Mouse (Mus musculus) left cerebral cortex, postnatal 14 days (tissue): ENCODE results near the gene Fignl2. TPM values are rescaled to one million over a fixed set of nuclear protein-coding genes. Genes with fewer than 3 reads are reported as not detected.
A peak's percentile ranks its signal among the peaks of the same experiment; 100 is the strongest.

Source experiments
- DNase-seq, 2 experiments: peaks; one replicate each; pipeline ENCODE4 v3.0.0; 2021 to 2022; ENCODE audit warnings: low spot score in 2 of 2, mixed read lengths in 1 of 2
- intact Hi-C: fragments of 180-260 bp; cut with DNase I; formaldehyde crosslinking; loops from one replicate; pipeline ENCODE4 v1.15.1; 2025
- total RNA-seq, 2 experiments: library from RNA; stranded (reverse); gene quantifications; 2 replicates each; pipeline ENCODE4 v1.2.3; 2021

Fignl2 gene
- total RNA-seq, 2 experiments from 2014 or later: 0.99 to 1.5 TPM

DNA sequence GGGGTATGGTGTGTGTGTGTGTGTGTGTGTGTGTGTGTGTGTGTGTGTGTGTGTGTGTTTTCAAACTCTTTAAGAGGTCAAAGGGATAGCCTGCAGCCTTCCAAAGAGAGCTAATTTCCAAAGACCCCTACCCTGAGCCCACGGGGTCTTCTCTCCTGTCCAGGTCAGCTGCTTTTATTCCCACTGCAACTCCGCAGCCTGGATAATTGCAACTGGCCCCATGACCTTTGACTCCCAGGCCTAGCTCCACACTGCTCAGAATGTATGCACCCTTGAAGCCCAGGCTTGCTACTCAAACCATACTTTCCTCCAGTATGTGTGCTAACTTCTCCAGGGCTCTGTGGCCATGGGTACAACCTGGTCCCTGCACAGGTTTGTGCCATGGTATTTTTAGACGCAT lies 17.0 kb upstream of the Fignl2 start:
- intact Hi-C loops: no loop called here
- no peak for DNase-seq

DNA sequence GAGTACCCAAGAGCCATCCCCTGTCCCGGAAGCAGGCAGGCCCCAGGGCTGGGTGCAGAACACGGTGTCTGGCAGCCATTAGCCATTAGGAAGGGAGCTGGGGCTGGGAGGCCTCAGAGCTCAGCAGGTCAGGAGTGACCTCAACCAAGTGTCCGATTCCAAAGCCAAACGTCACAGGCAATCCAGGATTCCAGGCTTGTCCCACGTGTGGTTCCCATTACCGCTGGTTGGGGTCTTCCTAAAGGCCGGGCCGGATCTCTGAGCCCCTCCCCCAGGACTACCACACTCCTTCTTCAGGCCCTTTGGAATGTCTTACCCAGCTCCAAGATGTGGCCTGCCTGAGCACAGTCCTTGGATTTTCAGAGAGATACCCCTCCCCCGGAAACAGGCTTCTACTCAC lies 16.6 kb upstream of the Fignl2 start:
- intact Hi-C loops: no loop called here
- DNase-seq: no peak

DNA sequence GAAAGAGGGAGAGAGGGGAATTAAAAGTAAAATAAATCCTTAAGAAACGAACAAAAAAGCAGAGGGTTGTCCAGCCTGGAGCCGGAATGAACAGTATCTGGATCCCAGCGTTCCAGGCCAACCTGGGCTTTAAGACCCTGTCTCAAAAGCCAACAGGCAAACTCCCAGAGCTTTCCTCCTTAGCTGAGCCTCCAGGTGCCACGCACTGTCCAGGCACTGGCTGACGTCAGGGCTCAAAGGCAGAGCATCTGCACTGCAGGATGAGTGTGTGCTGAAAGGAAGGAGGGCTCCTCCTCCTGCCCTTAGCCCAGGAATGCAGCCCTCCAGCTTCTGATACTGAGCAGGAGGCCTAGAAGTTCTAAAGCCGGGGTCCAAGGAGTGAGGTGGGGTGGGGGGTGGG lies 15.6 kb upstream of the Fignl2 start:
- DNase-seq: no peak
- intact Hi-C loops: no loop called here

DNA sequence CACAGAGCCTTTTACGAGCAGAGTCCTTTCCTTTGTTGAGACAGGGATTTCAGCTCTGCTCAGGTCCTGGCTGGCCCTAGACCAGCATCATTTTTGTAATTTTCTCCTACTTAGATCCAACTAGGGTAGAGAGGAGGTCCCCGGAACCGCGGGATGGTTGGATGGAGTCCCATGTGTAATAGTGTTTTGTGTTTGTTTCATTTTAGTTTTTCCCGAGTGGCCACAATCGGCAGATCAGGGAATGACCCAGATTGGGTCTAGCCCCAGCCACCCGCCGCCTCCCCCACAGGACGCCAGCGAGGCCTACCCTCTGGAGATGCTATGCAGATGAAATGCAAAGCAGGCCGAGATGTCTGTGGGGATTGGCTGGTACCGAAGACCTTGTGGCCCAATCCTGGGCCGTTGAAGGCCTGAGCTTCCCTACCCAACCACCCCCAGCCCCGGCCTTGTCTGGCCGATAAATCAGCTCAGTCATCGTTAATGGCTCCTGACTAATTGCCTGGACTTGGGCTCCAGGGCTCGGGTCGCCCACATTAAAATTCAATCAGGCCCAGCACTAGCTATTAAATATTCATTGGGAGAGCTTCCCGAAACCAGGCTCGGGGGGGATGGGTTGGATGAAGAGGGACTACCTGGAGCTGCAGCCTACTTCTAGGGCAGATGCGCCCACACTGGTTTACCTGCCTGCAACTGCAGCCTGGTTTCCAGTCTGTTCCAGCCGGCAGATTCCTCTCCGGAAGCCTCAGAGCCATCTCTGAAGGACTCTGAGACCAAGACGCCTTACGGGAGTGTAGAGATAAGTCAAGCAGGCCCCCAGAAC lies 14.7 kb upstream of the Fignl2 start:
- intact Hi-C loops: no loop called here
- DNase-seq: peak; percentile 36 to 39

DNA sequence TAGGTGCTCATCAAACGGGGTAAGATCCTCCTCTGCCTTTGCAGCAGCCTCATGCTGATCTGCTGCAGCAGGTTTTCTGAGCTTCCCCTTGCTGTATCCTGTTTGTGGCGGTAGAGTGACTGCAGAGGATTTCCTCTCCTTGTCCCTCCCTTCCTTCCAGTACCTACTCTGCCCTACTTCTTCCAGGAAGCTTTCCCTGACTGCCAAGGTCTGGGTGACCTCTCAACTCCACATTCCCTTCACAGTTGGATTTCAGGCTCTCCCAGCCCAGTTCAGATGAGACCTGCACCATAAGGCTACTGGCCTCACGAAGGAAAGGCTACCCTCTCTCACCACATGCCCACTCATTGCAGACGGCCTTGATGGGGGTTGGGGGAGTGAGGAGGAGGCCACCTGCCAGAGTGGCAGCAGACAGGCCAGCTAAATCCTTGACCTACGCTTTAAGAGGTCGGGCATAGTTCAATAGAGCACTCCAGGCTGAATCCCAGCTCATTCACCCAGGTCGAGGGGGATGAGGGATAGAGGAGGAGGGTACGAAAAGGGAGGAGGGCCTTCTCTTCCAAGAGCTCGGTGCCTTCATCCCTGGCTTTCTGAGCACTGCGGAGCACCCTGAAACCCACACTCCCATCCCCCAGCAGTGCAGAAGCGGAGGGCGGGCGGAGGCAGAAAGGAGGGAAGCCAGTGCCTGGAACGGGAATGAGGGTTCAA lies 13.9 kb upstream of the Fignl2 start:
- DNase-seq: no peak
- intact Hi-C loops: no loop called here

DNA sequence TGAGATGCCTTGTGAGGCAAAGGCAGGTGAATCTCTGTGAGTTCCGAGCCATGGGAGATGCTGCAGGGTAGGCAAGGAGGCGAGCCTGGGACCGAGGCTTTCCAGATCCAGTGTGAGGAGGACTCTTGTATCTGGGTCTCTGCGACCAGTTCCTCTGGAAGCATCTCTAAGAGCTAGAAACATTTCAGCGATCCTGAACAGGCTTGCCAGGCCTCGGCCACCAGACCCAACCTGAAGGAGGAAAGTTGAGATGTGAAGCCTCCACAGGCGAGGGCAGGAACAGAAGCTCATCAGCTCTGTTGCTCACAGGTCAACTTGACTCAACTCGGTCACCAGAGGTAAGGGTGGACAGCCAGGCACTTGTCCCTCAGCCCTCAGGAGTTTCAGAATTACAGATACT lies 13.2 kb upstream of the Fignl2 start:
- no peak for DNase-seq
- intact Hi-C loops: no loop called here

DNA sequence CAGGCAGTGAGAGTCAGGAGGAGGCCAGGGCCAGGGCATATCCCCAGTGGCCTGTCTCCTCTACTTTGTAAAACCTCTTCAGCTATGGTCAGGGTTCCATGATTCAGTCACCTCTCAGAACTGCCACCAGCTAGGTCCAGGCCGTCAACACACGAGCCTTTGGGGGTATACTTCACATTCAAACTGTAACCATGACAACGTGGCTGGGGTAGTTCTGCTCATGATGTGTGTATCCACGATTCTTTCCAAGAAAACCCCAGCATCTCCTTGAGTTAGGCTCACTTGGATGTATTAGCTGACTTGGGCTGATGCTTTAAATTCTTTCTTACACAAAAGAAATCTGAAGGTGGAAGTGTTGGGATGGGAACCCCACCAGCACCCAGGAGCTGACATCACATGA lies 9.9 kb upstream of the Fignl2 start:
- intact Hi-C loops: no loop called here
- DNase-seq: peak in 1 of 2 experiments; percentile 68

DNA sequence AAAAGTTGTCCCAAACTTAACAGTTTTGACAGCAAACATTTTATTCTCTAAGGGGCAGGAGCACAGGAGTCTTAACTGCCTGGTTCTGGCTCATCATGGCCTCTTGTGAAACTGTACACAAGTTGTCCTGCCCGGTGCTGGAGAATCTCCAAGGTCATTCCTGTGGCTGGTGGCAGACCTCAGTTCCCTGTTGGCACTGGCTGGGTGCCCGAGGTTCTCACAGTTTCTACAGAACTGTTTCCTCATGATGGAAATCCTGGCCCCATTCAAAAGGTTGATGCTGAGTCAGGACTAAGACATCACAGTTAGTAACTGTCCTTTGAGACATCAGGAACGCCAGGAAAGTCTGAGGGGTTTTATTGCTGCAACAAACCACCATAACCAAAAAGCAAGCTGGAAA lies 8.6 kb upstream of the Fignl2 start:
- intact Hi-C loops: no loop called here
- no peak for DNase-seq

DNA sequence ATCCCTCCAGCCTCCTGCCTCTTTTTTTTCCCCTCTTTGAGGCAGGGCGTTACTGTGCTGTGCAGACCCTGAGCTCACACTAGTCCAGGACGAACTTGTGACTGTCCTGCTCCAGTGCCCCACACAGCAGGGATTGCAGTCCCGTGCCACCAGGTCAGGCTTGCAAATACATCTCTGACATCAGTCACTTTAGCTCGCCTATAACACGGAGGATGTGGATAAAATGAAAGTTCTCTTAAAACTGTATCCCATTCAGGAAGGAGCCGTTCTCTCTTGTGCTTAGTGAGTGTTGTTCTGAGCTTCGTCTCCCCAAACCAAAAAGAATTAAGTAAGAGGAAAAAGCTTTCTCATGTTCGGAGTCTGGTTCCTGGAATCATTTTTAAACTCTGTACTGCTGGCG lies 8.1 kb upstream of the Fignl2 start:
- intact Hi-C loops: no loop called here
- DNase-seq: no peak

DNA sequence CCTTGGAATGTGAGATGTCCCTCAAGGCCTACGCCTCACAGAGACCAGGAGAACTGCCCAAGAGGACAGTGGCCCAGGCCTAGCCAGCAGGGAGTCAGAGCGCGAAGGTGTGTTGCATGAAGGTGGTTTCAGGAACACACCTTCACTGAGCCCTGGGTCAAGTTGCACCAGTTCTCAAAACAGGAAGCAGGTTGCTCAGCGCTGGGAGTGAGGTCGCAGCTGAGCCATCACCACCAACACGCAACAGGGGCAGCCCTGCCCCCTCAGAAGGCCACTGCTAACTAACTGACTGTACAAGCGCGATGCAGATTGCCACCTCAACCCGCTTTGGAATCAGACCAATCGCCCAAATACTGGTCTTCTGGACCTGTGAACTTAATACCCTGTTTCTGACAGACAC lies 6.1 kb upstream of the Fignl2 start:
- DNase-seq: no peak

DNA sequence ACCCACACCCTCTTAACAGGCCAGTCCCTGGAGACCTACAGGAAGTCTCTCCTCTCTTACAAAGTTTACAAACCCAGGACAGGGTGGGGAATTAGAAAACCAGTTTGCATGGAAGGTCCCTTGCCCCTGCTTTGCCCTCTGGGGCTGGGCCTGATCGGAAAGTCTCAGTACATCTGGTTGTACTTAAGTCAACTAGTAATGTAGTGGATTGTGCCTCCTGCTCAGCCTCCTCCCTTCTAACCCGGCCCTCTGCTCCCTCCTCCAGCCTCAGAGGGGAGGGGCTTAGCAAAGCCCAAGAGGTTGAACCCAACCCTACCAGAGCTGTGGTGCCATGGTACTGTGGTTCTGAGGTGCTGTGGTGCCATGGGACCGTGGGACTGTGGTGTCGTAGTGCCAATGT lies 3.9 kb upstream of the Fignl2 start:
- DNase-seq: no peak
- intact Hi-C loops: no loop called here

More for the DNA sequence above, 6.1 kb upstream of the Fignl2 start:
- intact Hi-C loops: no loop called here

DNA sequence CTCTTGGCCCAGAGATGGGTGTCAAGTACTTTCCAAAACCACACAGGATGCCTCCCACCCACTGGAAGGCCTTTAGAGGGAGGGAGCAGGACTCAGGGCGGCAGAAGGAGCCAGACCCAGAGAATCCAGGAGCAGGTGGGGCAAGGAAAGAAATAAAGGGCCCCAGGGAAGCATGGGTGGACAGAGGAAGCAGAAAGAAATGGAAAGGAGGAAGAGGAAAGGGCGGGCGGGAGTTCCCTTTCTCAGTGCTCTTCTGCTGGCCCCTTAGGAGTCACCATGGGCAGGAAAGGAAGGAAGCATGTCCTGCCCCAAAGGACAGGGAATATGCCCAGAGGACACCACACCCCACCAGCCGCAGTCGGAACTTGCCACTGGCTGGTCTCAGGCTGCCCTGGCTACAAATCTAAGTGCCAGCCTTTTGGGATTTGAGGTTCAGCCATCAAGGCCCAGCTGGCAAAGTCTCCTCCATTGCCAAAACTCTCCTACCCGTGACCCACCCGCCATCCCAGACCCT lies 2.7 kb upstream of the Fignl2 start:
- DNase-seq: no peak
- intact Hi-C loops: no loop called here

DNA sequence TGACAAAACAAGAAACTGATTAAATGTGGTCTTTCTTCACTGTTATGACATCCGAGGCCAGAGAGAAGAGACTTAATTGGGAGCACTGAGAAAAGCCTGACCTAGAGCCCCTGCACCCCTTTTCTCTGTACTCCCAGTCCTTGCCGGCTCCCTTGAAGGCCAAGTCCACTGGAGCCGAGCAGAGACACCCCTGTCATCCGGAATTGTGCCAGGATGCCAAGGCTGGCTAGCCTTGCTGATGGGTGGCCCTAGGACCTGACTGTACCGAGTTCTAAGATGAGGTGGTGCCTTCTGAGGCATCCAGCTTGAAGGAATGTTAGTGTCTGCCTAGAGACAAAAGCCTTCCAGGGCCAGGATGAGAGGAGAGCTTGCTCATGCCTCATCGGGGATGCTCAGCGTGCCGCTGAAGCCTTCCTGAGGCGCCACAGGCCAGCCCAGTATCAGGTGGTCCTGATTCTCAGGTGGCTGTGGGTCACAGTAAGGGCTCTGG lies 1.7 kb upstream of the Fignl2 start:
- intact Hi-C loops: no loop called here
- no peak for DNase-seq

DNA sequence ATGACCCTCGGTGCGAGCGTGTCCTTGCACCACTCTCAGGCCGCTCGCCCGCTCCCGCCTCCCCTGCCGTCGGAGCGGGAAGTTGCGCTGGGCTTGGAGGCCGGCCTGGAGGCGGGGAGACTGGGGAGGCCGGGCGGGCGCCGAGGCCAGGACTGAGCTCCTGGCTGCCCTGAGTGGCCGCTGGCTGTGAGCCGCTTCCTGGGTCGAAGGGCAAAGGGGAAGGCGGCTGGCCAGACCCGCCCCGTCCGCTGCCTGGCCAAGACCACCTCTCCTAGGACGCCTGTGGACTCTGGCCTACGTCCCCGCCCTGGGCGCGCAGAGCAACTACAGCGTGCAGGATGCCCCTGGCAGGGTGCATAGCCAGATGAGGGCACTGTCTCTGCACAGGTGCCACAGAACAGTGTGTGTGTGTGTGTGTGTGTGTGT lies 377 bp upstream of the Fignl2 start:
- peak; percentile 45 to 64 for DNase-seq
- intact Hi-C loops: loop anchor here (5.0 kb wide), 1 partner anchor 119 kb away; no protein-coding TSS in a partner anchor

DNA sequence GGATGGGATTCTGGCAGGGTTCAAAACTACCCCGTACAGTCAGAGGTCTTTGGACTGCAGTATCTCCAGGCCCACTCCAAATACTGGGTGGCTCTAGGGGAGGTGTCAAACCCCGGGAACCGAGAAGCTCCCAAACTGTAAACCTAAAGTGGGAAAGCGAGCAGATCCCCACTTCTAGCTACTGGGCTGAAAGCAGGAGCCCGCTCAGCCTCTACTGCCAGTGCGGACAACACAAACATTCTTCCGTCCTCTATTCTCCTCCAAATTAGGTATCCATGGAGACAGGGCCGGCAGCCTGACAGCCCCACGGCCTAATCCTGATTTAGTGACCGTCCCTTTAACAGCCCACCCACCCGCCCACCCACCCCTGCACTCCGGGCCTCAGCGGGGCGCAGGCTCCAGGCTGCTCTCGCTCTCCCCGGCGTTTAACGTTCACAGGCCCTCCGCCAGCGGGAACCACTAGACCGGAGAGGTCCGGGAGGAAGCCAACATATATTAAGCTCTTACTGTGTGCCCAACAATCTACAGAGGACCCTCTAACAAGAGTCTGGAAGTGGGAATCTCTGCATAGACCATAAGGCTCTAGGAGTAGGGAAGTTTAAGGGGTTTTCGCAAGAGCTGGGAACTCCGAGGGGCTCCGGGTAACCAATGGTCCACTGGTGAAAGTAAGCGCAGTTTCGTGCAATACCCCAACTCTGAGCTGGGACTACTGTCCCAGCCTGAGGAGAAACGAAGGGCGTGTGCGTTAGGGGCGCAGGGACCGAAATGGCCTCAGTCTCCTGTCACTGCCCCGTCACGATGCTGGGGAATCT lies 1.2 kb downstream of the Fignl2 start:
- intact Hi-C loops: loop anchor here (5.0 kb wide), 1 partner anchor 120 kb away; no protein-coding TSS in a partner anchor
- no peak for DNase-seq

DNA sequence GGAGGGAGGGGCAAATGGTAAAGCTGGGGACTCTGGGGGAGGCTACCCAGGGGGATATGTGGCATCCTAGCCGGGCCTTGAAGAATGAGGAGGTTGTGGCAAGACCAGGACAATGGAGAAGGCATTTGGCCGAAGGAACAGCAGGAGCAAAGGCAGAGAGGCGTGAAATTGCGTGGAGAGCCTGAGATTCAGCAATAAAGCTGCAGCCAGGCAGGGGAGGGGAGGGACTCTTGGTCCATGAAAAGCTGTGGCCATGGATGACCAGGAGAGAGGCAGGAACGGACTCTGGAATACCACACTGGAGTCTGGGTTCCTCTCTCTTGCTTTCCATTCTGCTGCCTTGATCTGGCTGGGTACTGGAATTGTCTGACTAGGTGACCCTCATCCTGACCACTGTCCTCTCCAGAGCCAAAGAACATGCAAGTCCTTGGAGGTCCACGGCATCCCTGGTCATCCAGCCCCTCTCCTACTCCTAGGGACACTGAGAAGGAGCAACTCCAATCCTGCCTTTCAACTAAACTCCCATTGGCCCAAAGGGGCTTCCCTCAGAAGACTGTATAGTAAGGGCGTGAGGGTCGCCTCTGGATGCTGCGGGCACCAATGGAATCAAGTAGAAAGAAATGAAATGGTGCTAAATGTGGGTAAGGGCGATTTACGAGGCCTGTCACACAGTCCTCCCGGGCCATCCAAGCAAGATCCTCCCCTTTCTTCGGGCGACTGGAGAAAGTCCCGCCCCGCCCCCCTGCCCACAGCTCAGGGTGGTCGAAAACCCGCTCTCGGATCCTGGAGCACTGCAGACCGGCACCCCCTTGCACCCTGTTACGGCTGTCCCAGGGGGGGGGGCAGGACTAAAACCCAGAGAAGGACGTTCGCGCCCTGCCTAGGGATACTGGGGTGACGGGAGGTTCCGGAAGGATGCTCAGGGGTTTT lies 2.0 kb downstream of the Fignl2 start:
- intact Hi-C loops: loop anchor here (5.0 kb wide), 1 partner anchor 121 kb away; no protein-coding TSS in a partner anchor
- DNase-seq: no peak

DNA sequence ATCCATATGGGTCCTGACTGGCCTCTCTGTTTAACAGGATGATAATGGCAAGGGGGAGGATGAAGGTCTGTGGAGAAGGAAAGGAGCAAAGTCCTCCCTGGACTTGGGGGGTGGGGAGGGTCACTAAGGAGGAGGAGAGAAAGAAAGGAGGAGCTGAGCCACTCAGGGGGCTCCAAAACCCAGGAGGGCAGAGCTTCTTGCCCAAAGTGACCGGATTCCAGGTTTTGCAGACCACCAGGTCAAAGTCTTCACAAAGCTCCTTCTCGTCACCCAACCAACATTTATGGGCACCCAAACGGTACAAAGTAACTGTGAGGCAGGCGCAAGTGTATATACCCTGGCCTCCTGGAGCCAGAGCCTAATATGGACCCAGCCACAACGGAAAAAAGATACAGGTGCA lies 2.7 kb downstream of the Fignl2 start:
- intact Hi-C loops: loop anchor here (5.0 kb wide), 1 partner anchor 122 kb away; no protein-coding TSS in a partner anchor
- DNase-seq: no peak

DNA sequence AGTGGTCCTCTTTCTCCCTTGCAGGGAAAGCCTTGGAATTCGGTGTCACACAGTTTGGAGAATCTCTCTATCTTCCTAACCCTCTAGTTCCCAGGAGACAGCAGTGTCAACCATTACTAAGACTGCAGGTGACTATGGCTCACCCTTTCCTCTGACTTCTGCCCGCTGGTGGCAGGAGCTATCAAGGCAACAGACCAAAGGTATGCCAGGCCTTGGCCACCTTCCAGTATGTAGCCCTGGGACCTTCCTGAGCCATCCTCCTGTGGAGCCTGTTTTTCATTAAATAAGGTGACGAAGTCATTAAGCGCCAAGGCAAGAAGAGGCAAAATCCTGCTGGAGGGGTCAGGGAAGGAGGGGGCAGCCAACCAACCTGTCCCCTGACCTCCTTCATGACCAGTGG lies 3.2 kb downstream of the Fignl2 start:
- intact Hi-C loops: loop anchor here (5.0 kb wide), 1 partner anchor 122 kb away; no protein-coding TSS in a partner anchor
- no peak for DNase-seq
